Mouse (Mus musculus): ENCODE measurements around the gene Klhl1. TPM values are rescaled to one million over a fixed set of nuclear protein-coding genes. Genes with fewer than 3 reads are reported as not detected.

Gene Klhl1
- polyA plus RNA-seq, 1 experiment from 2014 or later: not detected

DNA sequence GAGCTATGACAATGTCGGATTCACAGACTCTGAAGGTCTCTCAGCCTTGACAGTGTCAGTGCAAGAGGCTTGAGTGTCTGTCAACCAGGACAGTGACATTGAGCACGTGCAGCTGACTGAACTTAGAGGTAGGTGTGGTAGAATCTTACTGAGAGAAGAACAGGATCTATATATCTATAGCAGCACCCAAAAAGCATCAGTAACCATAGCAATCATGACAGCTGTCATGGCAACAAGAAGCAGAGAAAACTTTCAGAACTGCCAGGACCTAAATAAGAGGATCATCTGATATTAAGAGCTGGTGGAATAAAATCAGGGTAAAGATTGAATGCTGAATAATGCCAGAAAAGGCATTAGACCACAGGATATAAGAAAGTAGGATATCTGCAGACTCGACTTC lies 453.0 kb downstream of the Klhl1 start:
- Histone ChIP-seq H3K27ac (ENCODE audit: low read length) (no peak overlapping the region), H3K4me3 (ENCODE audit: low read length) (no peak overlapping the region), H3K9ac (replicated peaks; ENCODE audit: low read length) (no peak overlapping the region), H3K4me2 (replicated peaks; ENCODE audit: low read depth, low read length) (no peak overlapping the region), H3K27me3 (ENCODE audit: insufficient read depth, low read length) (no peaks in the 10 kb centered on the region), H3K4me1 (ENCODE audit: insufficient read depth, low read length) (no peaks in the 10 kb centered on the region), H3K9me3 (ENCODE audit: low read length) (no peaks in the 10 kb centered on the region), H3K36me3 (ENCODE audit: insufficient read depth, low read length) (no peaks in the 10 kb centered on the region)
- no peak for ATAC-seq (ENCODE audit: low FRiP score, low TSS enrichment)
- WGBS: 52% methylated on average over 3 of the region's 3 CpGs
